Mouse (Mus musculus): ENCODE measurements around the gene Pick1. TPM values are rescaled to one million over a fixed set of nuclear protein-coding genes. Genes with fewer than 3 reads are reported as not detected.

The Pick1 gene
- polyA plus RNA-seq (2014; fragmentation: Illumina TruSeq; extraction: RNeasy Lipid Tissue Mini Kit (QIAGEN cat#74804); ENCODE audit: low replicate concordance) = 9.0 TPM

DNA sequence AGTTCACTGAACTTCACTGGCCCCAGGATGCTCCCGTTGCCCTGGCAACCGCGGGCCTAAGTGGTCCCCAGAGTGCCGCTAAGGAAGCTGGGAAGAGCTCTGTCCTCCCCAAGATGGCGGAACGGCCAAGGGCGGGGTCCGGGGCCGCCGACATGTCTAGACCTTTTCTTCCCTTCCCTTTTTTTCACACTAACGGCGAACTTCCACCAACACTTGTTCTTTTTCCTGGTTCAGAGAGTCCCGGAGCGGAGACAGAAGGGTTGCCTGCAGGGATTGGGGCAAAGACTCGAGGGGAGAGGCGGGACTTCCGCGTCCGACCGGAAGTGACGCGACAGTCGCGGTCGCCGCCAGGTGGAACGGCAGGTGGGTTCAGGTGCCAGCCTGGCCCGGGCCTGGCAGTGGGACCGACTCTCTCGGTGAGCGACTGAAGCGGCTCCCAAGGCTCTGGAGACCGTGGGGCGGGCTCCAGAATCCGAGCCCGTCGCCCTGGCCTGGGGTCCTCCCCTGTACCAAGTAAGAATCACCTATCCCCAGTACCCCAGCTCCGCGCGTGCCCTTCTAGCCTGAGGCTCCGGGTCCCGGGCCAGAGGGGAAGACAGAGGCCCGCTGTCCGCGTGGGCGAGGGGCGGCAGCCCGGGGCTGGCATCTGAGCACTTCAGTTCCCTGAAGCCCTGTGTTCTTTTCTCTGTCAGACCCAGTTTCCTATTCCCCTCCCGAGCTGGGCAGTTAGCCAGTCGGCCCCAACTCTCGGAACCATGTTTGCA is at the start of gene Pick1, which contains the start of gene Gm49486:
Gene Pick1 (plus strand): TSS at position 116 of the 764 bp plus-strand sequence.
Gene Gm49486 (plus strand): TSS at position 334 of the 764 bp plus-strand sequence.

GRCm38 (mm10) chr15:79254661-79255060 is 25.7 kb downstream of the Pick1 start, which contains the start of gene Slc16a8:
Gene Slc16a8 (minus strand): TSS chr15:79254761.

DNA sequence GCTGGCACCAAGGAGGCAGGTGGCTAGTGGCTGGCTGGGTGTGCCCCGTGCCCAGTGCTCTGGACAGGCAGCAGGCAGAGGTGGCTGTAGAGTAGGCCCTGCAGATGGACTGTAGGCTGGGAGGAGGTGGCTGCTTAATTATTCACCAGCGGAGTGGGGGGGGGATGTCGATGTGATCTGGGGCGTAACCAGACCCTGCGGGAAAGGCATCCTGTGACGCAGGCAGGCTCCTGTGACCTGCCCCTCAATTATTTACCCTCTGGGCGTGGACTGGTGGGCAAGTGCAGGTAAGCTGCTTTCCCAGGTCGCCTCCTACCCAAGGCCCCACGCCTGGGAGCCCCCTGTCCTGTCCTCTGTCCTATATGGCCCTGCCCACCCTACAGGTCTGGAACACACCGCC is 56.4 kb downstream of the Pick1 start, which contains the start of gene Baiap2l2:
Gene Baiap2l2 (minus strand): TSS at position 139 of the 400 bp plus-strand sequence.

Other genes with a start within 250 kb of the Pick1 start
- 171 TPM for gene H1f0, start 200.7 kb upstream of the Pick1 start, polyA plus RNA-seq (2014; fragmentation: Illumina TruSeq; extraction: RNeasy Lipid Tissue Mini Kit (QIAGEN cat#74804); ENCODE audit: low replicate concordance)
- gene Galr3, start 187.3 kb upstream of the Pick1 start, polyA plus RNA-seq (2014; fragmentation: Illumina TruSeq; extraction: RNeasy Lipid Tissue Mini Kit (QIAGEN cat#74804); ENCODE audit: low replicate concordance) = not detected
- 1.9 TPM for gene Ankrd54, start 166.3 kb upstream of the Pick1 start, polyA plus RNA-seq (2014; fragmentation: Illumina TruSeq; extraction: RNeasy Lipid Tissue Mini Kit (QIAGEN cat#74804); ENCODE audit: low replicate concordance)
- gene Eif3l, start 154.0 kb upstream of the Pick1 start, polyA plus RNA-seq (2014; fragmentation: Illumina TruSeq; extraction: RNeasy Lipid Tissue Mini Kit (QIAGEN cat#74804); ENCODE audit: low replicate concordance) = 47.0 TPM
- gene Micall1, start 120.3 kb upstream of the Pick1 start, polyA plus RNA-seq (2014; fragmentation: Illumina TruSeq; extraction: RNeasy Lipid Tissue Mini Kit (QIAGEN cat#74804); ENCODE audit: low replicate concordance) = 7.6 TPM
- gene Polr2f, start 88.2 kb upstream of the Pick1 start, polyA plus RNA-seq (2014; fragmentation: Illumina TruSeq; extraction: RNeasy Lipid Tissue Mini Kit (QIAGEN cat#74804); ENCODE audit: low replicate concordance) = not detected
- not detected for gene 1700088E04Rik, start 87.9 kb upstream of the Pick1 start, polyA plus RNA-seq (2014; fragmentation: Illumina TruSeq; extraction: RNeasy Lipid Tissue Mini Kit (QIAGEN cat#74804); ENCODE audit: low replicate concordance)
- gene Sox10, start 63.9 kb upstream of the Pick1 start, polyA plus RNA-seq (2014; fragmentation: Illumina TruSeq; extraction: RNeasy Lipid Tissue Mini Kit (QIAGEN cat#74804); ENCODE audit: low replicate concordance) = not detected
- 0.48 TPM for gene Gm49486, start 218 bp downstream of the Pick1 start, polyA plus RNA-seq (2014; fragmentation: Illumina TruSeq; extraction: RNeasy Lipid Tissue Mini Kit (QIAGEN cat#74804); ENCODE audit: low replicate concordance)
- not detected for gene Slc16a8, start 25.6 kb downstream of the Pick1 start, polyA plus RNA-seq (2014; fragmentation: Illumina TruSeq; extraction: RNeasy Lipid Tissue Mini Kit (QIAGEN cat#74804); ENCODE audit: low replicate concordance)
- 15.6 TPM for gene Baiap2l2, start 56.4 kb downstream of the Pick1 start, polyA plus RNA-seq (2014; fragmentation: Illumina TruSeq; extraction: RNeasy Lipid Tissue Mini Kit (QIAGEN cat#74804); ENCODE audit: low replicate concordance)
- 0.22 TPM for gene Pla2g6, start 99.2 kb downstream of the Pick1 start, polyA plus RNA-seq (2014; fragmentation: Illumina TruSeq; extraction: RNeasy Lipid Tissue Mini Kit (QIAGEN cat#74804); ENCODE audit: low replicate concordance)
- gene Maff, start 117.4 kb downstream of the Pick1 start, polyA plus RNA-seq (2014; fragmentation: Illumina TruSeq; extraction: RNeasy Lipid Tissue Mini Kit (QIAGEN cat#74804); ENCODE audit: low replicate concordance) = 1.4 TPM
- gene Tmem184b, start 174.4 kb downstream of the Pick1 start, polyA plus RNA-seq (2014; fragmentation: Illumina TruSeq; extraction: RNeasy Lipid Tissue Mini Kit (QIAGEN cat#74804); ENCODE audit: low replicate concordance) = 5.6 TPM
- gene Csnk1e, start 226.4 kb downstream of the Pick1 start, polyA plus RNA-seq (2014; fragmentation: Illumina TruSeq; extraction: RNeasy Lipid Tissue Mini Kit (QIAGEN cat#74804); ENCODE audit: low replicate concordance) = 4.5 TPM